Mouse (Mus musculus) lung, adult 2 months (tissue): ENCODE results near the gene Pla2g12a. TPM values are rescaled to one million over a fixed set of nuclear protein-coding genes. Genes with fewer than 3 reads are reported as not detected.
A peak's percentile ranks its signal among the peaks of the same experiment; 100 is the strongest.

Experiments used
- DNase-seq: peaks from one replicate; pipeline ENCODE4 v3.0.0; 2022
- H3K4me1 ChIP-seq: fragments of 200-500 bp; 2 replicates; pipeline ENCODE4 v1.6.1; 2011; ENCODE audit warnings: low read length; ENCODE audit not compliant: control insufficient read depth, insufficient read depth
- H3K4me3 ChIP-seq: fragments of 200-500 bp; replicated peaks from 2 replicates; pipeline ENCODE3; 2011; ENCODE audit warnings: low read depth, mild to moderate bottlenecking, control low read depth, low read length; ENCODE audit errors: extremely low read depth
- CTCF ChIP-seq: fragments of 200-500 bp; IDR thresholded peaks from 2 replicates; pipeline ENCODE4 v1.5.1; 2011; ENCODE audit warnings: mild to moderate bottlenecking, low read length, control low read depth; ENCODE audit not compliant: insufficient read depth
- POLR2A ChIP-seq: fragments of 200-500 bp; IDR thresholded peaks from 2 replicates; pipeline ENCODE4 v1.6.1; 2011; ENCODE audit warnings: low read depth, mild to moderate bottlenecking, control low read depth, low read length, borderline replicate concordance; ENCODE audit errors: extremely low read depth
- WGBS: fragments of 180-500 bp; shearing (Covaris S2); methylation state at CpG from one replicate; pipeline ENCODE4 v1.1.7; 2018; 5-methylcytosine and 5-hydroxymethylcytosine counted together
- polyA plus RNA-seq: library from polyadenylated mRNA; depleted of rRNA; stranded (reverse); fragments of >200 nt; gene quantifications from 2 replicates; pipeline ENCODE4 v1.2.3, GENCODE M21; 2012

The Pla2g12a gene
- polyA plus RNA-seq, 1 experiment = 36.4 TPM

DNA sequence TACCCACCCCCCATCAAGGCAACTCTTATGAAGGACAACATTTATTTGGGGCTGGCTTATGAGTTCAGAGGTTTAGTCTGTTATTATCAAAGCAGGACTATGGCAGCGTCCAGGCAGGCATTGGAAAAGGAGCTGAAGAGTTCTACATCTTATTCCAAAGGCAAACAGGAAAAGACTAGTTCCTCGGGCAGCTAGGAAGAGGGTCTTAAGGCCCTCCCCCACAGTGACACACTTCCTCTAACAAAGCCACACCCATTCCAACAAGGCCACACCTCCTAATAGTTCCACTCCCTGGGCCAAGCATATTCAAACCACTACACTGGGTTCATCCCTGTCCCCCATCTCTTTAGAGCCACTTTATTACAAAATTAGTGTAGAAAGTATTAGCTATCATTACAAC lies 15.8 kb upstream of the Pla2g12a start:
- WGBS = 37% methylated on average over 2 of the region's 2 CpGs
- H3K4me1 ChIP-seq = no peaks in the 10 kb centered on the region

DNA sequence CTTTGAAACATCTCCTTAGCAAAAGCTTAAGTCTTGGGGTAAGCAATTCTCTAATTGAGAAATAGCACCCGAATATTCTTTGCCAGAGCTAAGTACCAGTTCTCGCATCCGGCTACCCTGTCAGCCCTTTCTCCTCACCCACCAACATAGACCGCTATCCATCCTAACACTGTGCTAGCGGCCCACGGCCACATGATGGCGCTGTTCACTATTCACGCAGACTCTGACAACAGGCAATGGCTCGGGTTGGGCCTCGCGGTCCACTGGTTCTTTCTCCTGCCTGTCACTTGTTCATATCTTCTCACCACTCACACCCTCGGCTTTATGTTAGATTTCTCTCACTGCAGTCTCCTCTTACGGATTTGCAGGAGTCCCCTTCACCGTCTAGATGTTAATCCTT lies 14.7 kb upstream of the Pla2g12a start:
- TF ChIP-seq POLR2A = no peak
- TF ChIP-seq CTCF = peak; percentile 81
- peak; percentile 31 for DNase-seq
- Histone ChIP-seq H3K4me3 (no peak overlapping the region), H3K4me1 (no peaks in the 10 kb centered on the region)
- 46% methylated on average over 14 of the region's 14 CpGs for WGBS

More for the DNA sequence above, 15.8 kb upstream of the Pla2g12a start:
- TF ChIP-seq CTCF (no peak), POLR2A (no peak)
- no peak for DNase-seq
- no peak overlapping the region for H3K4me3 ChIP-seq

DNA sequence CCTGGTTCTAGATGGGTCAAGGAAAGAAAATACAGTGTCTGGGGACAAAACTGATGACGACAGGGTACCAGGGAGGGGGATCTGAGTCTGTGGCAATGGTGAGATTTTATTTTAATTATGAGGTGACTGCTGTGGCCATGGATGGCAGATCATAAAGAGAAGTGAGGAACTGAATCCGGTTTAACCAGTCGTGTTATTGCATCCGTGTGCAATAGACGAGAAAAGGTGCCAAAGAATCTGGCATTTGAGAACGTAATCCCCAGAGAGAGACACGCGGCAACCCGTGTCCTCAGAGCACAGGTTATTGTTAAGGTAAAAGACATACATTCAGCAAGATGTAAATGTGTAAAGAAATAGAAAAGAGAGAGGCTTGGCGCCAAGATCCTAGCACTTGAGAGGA lies 1.1 kb upstream of the Pla2g12a start:
- Histone ChIP-seq H3K4me1 (no peaks in the 10 kb centered on the region), H3K4me3 (no peak overlapping the region)
- 72% methylated on average over 10 of the region's 10 CpGs for WGBS
- no peak for TF ChIP-seq CTCF
- no peak for TF ChIP-seq POLR2A
- no peak for DNase-seq

DNA sequence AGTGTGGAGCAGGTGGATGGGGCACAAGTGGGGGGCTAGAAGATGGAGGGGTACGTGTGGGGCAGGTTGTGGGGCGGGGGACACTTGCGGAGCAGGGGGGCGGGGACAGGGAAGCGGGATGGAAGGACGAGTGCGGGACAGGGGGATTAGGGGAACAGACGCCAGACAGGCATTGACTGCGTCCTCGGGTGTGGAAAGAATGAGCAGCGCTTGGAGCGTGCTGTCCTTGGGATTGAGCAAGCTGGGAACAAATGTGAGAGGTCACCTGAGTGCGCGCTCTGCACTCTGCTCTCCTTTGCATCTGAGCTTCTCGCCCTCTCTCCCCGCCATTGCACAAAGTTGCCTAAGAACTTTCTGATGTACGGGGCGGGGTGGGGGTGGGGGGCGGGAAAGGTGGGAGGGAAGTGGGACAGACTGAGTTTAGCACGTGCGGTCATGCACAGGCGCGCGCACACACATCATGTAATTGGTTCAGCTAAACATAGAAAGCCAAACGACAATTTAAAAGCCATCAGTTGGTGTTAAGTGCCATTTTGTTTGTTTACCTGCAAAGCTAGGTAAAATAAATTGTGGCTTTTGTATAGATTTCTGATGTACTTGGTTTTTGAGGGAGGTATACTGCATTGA lies 838 bp downstream of the Pla2g12a start:
- WGBS = 2% methylated on average over 23 of the region's 25 CpGs
- DNase-seq = no peak
- no peaks in the 10 kb centered on the region for H3K4me1 ChIP-seq
- H3K4me3 ChIP-seq = peak overlapping the region; percentile 84
- TF ChIP-seq POLR2A (peak; percentile 40; the same call in 1 of the 2 replicates), CTCF (no peak)

DNA sequence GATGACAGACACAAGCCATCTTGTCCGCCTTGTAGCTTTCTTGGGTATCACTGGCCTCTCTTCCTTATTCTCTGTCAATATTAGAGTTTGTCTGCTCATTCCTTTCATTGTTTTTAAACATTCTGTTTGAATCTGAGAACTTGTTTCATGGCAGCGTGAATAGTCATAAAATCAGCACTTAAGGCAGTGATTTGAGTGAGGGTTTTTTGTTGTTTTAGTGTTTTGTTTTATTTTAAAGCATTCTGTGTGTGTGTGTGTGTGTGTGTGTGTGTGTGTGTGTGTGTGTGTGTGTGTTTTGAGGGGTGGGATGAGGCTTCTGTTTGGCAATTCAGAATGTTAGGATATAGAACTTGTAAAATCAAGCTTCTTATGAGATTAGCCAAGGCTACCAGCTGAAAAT lies 1.5 kb downstream of the Pla2g12a start:
- H3K4me1 ChIP-seq = no peaks in the 10 kb centered on the region
- no peak for DNase-seq
- no peak overlapping the region for H3K4me3 ChIP-seq
- WGBS = 74% methylated on average over 2 of the region's 2 CpGs
- TF ChIP-seq CTCF = no peak
- TF ChIP-seq POLR2A = no peak

DNA sequence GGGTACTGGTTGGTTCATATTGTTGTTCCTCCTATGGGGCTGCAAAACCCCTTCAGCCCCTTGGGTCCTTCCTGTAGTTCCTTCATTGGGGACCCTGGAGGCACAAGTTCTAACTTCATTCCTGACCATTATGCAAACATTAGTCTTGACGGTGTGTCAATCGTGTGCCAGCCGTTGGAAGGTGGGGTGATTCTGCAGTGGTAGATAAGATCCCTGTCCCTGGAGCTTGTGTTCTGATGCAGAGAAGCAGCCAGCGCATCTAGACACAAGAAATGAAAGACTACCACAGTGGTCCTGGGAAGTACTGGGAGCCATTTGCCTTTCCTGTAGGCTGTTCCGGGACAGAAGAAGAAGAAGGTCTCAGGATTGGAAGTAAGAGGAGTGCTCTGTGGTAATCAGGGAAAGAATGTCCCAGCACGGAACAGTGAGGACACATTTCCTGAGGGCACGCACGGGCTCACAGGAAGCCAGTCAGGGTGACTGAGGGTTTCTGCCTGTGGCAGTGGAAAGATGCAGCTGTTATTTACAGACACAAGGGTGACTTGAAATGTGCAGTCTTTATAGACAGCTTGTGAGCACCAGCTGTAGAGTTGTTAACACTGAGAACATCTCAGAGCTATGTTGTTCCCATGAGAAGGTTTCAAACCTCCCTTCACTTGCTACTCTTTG lies 2.7 kb downstream of the Pla2g12a start:
- no peaks in the 10 kb centered on the region for H3K4me1 ChIP-seq
- DNase-seq = no peak
- WGBS = 51% methylated on average over 8 of the region's 8 CpGs
- TF ChIP-seq CTCF (no peak), POLR2A (no peak)
- no peak overlapping the region for H3K4me3 ChIP-seq

DNA sequence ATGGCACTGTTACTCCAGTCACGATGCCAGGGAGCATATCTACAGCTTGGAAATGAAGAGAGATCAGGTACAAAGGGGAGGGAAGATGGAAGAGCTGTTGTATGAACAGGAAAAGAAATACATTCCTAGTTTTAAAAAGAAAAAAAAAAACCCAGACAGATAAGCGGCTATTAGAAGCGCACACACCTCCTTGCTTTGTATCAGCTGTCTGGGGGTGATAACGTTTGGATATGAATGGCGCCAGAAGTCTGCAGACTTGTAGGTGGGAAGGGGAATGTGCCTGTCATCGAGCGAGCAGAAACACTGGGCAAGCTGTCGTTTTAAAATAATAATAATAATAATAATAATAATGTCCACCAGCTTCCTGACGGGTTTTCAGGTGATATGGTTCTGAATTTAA lies 7.2 kb downstream of the Pla2g12a start:
- Histone ChIP-seq H3K4me1 (no peaks in the 10 kb centered on the region), H3K4me3 (no peak overlapping the region)
- WGBS = 73% methylated on average over 9 of the region's 9 CpGs
- TF ChIP-seq CTCF (no peak), POLR2A (no peak)
- no peak for DNase-seq

DNA sequence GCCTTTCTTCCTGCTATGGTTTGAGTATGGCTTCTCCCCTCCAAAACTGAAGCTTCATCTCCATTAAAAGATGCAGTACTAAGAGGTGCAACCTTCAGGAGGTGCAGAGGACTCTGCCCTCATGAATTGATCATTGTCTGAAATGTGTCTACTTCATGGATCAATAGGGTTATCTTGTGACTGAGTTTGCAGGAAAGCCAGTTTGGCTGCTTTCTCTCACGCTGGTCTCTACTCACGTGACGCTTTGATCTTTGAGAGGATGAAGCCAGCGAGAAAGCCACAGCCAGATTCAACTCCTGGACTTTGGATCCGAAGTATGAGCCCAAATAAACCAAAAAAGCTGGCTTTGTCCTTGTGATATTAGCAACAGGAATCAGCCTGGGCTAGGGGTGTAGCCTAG lies 8.0 kb downstream of the Pla2g12a start:
- no peak for TF ChIP-seq CTCF
- no peak for TF ChIP-seq POLR2A
- Histone ChIP-seq H3K4me1 (no peaks in the 10 kb centered on the region), H3K4me3 (no peak overlapping the region)
- no peak for DNase-seq
- WGBS = 79% methylated on average over 5 of the region's 5 CpGs

DNA sequence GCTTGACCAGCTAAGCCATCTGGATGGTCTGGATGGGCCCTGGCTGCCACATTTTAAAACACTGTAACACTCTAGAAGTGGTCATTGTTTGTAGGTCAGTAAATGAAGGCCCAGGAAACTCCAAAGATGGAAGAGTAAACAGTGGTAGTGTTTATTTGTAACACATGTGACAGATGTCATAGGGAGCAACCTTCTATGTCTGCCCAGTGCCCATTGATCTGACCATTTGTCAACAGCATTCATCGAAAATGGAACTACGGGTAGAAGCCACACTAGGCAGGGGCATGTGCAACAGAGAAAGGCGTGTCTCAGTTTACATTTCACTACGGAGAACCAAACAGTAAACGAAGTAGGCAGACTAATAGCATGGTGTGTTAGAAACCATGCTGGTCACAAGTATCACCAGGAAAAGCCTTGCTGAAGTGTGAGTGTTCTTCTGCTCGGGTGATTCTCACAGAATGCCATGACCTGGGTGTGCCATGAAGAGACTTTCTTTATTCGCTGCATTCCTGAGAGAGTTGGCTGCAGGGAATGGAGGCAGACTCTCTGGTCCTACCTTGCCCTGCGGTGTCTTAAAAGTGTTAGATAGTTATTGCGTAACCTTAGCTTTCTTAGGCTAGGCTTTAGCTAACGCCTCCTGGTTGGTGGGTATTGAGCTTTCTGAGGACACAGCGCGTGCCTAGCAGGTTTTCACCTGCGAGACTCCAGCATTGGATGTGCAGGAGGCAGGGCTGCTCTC lies 9.5 kb downstream of the Pla2g12a start:
- whole genome bisulfite sequencing = 67% methylated on average over 13 of the region's 13 CpGs
- H3K4me1 ChIP-seq = no peaks in the 10 kb centered on the region
- DNase-seq = no peak
- no peak overlapping the region for H3K4me3 ChIP-seq
- TF ChIP-seq POLR2A (no peak), CTCF (no peak)

DNA sequence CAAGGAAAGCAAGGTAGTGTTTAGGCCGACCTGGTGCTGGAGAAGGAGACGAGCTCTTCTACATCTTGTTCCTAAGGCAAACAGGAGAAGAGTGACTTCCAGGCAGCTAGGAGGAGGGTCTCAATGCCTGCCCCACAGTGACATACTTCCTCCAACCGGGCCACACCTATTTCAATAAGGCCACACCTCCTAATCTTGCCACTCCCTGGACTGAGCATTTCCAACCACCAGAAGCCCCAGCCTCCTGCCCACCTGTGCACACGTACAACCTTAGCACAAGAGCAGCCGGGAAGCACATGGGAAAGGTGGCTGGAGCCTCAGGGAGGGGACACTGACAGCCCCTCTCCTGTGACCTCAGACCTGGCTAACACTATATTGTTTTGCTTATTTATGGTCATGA lies 13.6 kb downstream of the Pla2g12a start:
- H3K4me1 ChIP-seq = no peaks in the 10 kb centered on the region
- DNase-seq = no peak
- WGBS = 79% methylated on average over 5 of the region's 5 CpGs
- TF ChIP-seq CTCF = no peak
- TF ChIP-seq POLR2A = no peak
- H3K4me3 ChIP-seq = no peak overlapping the region
